Mouse (Mus musculus) lung, adult 2 months (tissue): ENCODE measurements around the gene Cox6a1.

Source experiments
- CTCF ChIP-seq: fragments of 200-500 bp; IDR thresholded peaks from 2 replicates; pipeline ENCODE4 v1.5.1; 2011; ENCODE audit warnings: mild to moderate bottlenecking, low read length, control low read depth; ENCODE audit not compliant: insufficient read depth
- POLR2A ChIP-seq: fragments of 200-500 bp; IDR thresholded peaks from 2 replicates; pipeline ENCODE4 v1.6.1; 2011; ENCODE audit warnings: low read depth, mild to moderate bottlenecking, control low read depth, low read length, borderline replicate concordance; ENCODE audit errors: extremely low read depth

- TF ChIP-seq CTCF (no peak), POLR2A (no peak)
Observed at GRCm38 (mm10) chr5:115317645-115318328, 31.0 kb downstream of the Cox6a1 start.
